Mouse (Mus musculus) stomach, postnatal 0 days (tissue): ENCODE data around the gene Ryr1. TPM values are rescaled to one million over a fixed set of nuclear protein-coding genes. Genes with fewer than 3 reads are reported as not detected.

Experiments used
- ATAC-seq: fragments of 200-750 bp; cut with Nextera tagmentation; 2 replicates; pipeline ENCODE4 v1.8.0; 2017; ENCODE audit not compliant: low FRiP score, low TSS enrichment
- DNase-seq: peaks from one replicate; pipeline ENCODE4 v3.0.0-alpha.2; 2016; ENCODE audit warnings: low spot score
- H3K27ac ChIP-seq: fragments of 300-500 bp; sonication (generic); replicated peaks from 2 replicates; pipeline ENCODE4 v1.5.1; 2014; ENCODE audit warnings: mild to moderate bottlenecking, control low read depth
- H3K27me3 ChIP-seq: fragments of 300-500 bp; sonication (generic); 2 replicates; pipeline ENCODE4 v1.6.1; 2014; ENCODE audit warnings: low read length; ENCODE audit not compliant: control insufficient read depth, insufficient read depth
- H3K36me3 ChIP-seq: fragments of 300-500 bp; sonication (generic); 2 replicates; pipeline ENCODE4 v1.6.1; 2014; ENCODE audit warnings: low read length, mixed read lengths; ENCODE audit not compliant: control insufficient read depth, insufficient read depth
- H3K4me1 ChIP-seq: fragments of 300-500 bp; sonication (generic); replicated peaks from 2 replicates; pipeline ENCODE4 v1.6.1; 2014; ENCODE audit warnings: antibody characterized with exemption; ENCODE audit not compliant: control insufficient read depth, insufficient read depth
- H3K4me2 ChIP-seq: fragments of 300-500 bp; sonication (generic); replicated peaks from 2 replicates; pipeline ENCODE4 v1.6.1; 2014; ENCODE audit warnings: low read depth, mild to moderate bottlenecking, control low read depth, moderate library complexity
- H3K4me3 ChIP-seq: fragments of 300-500 bp; sonication (generic); 2 replicates; pipeline ENCODE4 v1.5.1; 2014; ENCODE audit warnings: low read depth, low read length, control low read depth
- H3K9ac ChIP-seq: fragments of 300-500 bp; sonication (generic); 2 replicates; pipeline ENCODE4 v1.6.1; 2014; ENCODE audit warnings: mild to moderate bottlenecking, low read length, control low read depth, mixed read lengths
- H3K9me3 ChIP-seq: fragments of 300-500 bp; sonication (generic); 2 replicates; pipeline ENCODE4 v1.6.1; 2016; ENCODE audit warnings: low read length; ENCODE audit not compliant: control insufficient read depth
- CTCF ChIP-seq: IDR thresholded peaks from 2 replicates; pipeline ENCODE4 v1.5.1; 2016; ENCODE audit warnings: antibody characterized with exemption, low read depth, mild to moderate bottlenecking, moderate library complexity
- EP300 ChIP-seq: optimal IDR thresholded peaks from 2 replicates; pipeline ENCODE3; 2016; ENCODE audit warnings: antibody characterized with exemption
- WGBS: fragments of 180-500 bp; shearing (Covaris S2); extraction: QIAGEN DNeasy Blood & Tissue Kit; methylation state at CpG from one replicate; pipeline ENCODE4 v1.1.7; 2014; 5-methylcytosine and 5-hydroxymethylcytosine counted together
- polyA plus RNA-seq: library from polyadenylated mRNA; unstranded; fragments of >200 nt; fragmentation: Nextera tagmentation; extraction: Ambion mirVana; gene quantifications from 2 replicates; pipeline ENCODE4 v1.2.1, GENCODE M21; 2015

The Ryr1 gene
- polyA plus RNA-seq, 1 experiment from 2014 or later, result 0.11 TPM

DNA sequence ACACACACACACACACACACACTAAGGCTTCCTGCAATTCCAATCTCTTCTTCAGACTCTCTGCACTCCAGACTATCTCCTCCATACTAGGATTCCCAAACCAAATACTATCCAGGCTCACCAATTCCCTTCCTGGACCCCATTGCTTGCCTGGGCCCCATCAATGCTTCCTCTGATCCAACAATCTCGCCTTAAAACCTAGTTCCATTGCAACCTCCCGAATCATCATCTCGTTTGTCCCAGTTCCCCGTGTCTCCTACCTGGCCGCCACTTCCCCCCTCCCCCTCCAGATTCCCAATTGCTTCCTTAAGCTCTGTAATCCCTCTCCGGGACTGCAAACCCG is 163.4 kb downstream of the Ryr1 start:
- Histone ChIP-seq H3K4me1 (peaks cover 15% of the 10 kb centered on the region), H3K27me3 (no peaks in the 10 kb centered on the region), H3K4me2 (peak overlapping the region; percentile 86), H3K27ac (peak overlapping the region; percentile 94), H3K36me3 (no peaks in the 10 kb centered on the region), H3K9ac (peak overlapping the region; percentile 98), H3K9me3 (no peaks in the 10 kb centered on the region), H3K4me3 (peak overlapping the region; percentile 100)
- TF ChIP-seq EP300 (no peak), CTCF (no peak)
- ATAC-seq (no peak), DNase-seq (no peak)
- WGBS, result 1% methylated on average over 7 of the region's 7 CpGs

GRCm38 (mm10) chr7:28960354-28961046 is 164.5 kb downstream of the Ryr1 start:
- no peaks in the 10 kb centered on the region for H3K27me3 ChIP-seq
- TF ChIP-seq CTCF, result no peak
- no peak for TF ChIP-seq EP300
- H3K4me3 ChIP-seq, result peak overlapping the region; percentile 100
- H3K27ac ChIP-seq, result peak overlapping the region; percentile 94
- H3K9me3 ChIP-seq, result no peaks in the 10 kb centered on the region
- no peaks in the 10 kb centered on the region for H3K36me3 ChIP-seq
- no peak for ATAC-seq
- H3K9ac ChIP-seq, result peak overlapping the region; percentile 98
- peaks cover 15% of the 10 kb centered on the region for H3K4me1 ChIP-seq
- peak overlapping the region; percentile 86 for H3K4me2 ChIP-seq
- 6% methylated on average over 9 of the region's 9 CpGs for WGBS
- DNase-seq, result peak; percentile 38

GRCm38 (mm10) chr7:28959505-28960045 is 165.4 kb downstream of the Ryr1 start:
- no peaks in the 10 kb centered on the region for H3K9me3 ChIP-seq
- peak overlapping the region; percentile 100 for H3K4me3 ChIP-seq
- no peaks in the 10 kb centered on the region; the same call in 1 of the 2 replicates for H3K36me3 ChIP-seq
- peaks cover 15% of the 10 kb centered on the region for H3K4me1 ChIP-seq
- peak overlapping the region; percentile 86 for H3K4me2 ChIP-seq
- DNase-seq (peak; percentile 74), ATAC-seq (peak; percentile 52)
- WGBS, result 8% methylated on average over 6 of the region's 6 CpGs
- peak overlapping the region; percentile 94 for H3K27ac ChIP-seq
- H3K27me3 ChIP-seq, result no peaks in the 10 kb centered on the region
- no peak for TF ChIP-seq CTCF
- TF ChIP-seq EP300, result no peak
- H3K9ac ChIP-seq, result peak overlapping the region; percentile 98

- ATAC-seq (no peak), DNase-seq (no peak)
- peak overlapping the region; percentile 98; the same call in 1 of the 2 replicates for H3K9ac ChIP-seq
- H3K36me3 ChIP-seq, result no peaks in the 10 kb centered on the region; the same call in 1 of the 2 replicates
- H3K27me3 ChIP-seq, result no peaks in the 10 kb centered on the region
- peak overlapping the region; percentile 94 for H3K27ac ChIP-seq
- H3K9me3 ChIP-seq, result no peaks in the 10 kb centered on the region
- H3K4me1 ChIP-seq, result peaks cover 15% of the 10 kb centered on the region
- TF ChIP-seq CTCF (no peak), EP300 (no peak)
- H3K4me3 ChIP-seq, result peak overlapping the region; percentile 100
- WGBS, result 19% methylated on average over 1 of the region's 1 CpGs
- H3K4me2 ChIP-seq, result peak overlapping the region; percentile 86
These were observed 166.2 kb downstream of the Ryr1 start for GRCm38 (mm10) chr7:28958770-28959169.

- no peaks in the 10 kb centered on the region; the same call in 1 of the 2 replicates for H3K36me3 ChIP-seq
- no peaks in the 10 kb centered on the region for H3K9me3 ChIP-seq
- H3K4me1 ChIP-seq, result peaks cover 15% of the 10 kb centered on the region
- WGBS, result 18% methylated on average over 1 of the region's 1 CpGs
- H3K4me3 ChIP-seq, result 0 out of 2 replicates have a peak overlapping the region, but pooled peaks have one; percentile 100
- H3K27me3 ChIP-seq, result no peaks in the 10 kb centered on the region
- H3K27ac ChIP-seq, result peak overlapping the region; percentile 94
- TF ChIP-seq CTCF, result no peak
- no peak for TF ChIP-seq EP300
- peak overlapping the region; percentile 86 for H3K4me2 ChIP-seq
- no peak overlapping the region for H3K9ac ChIP-seq
- no peak for DNase-seq
- no peak for ATAC-seq
These were observed 166.8 kb downstream of the Ryr1 start for GRCm38 (mm10) chr7:28957997-28958725.
